Mouse (Mus musculus): Measurements from ENCODE around the gene Btbd1. TPM values are rescaled to one million over a fixed set of nuclear protein-coding genes. Genes with fewer than 3 reads are reported as not detected.

The Btbd1 gene
- polyA plus RNA-seq, 1 experiment from 2014 or later = 16.6 TPM

DNA sequence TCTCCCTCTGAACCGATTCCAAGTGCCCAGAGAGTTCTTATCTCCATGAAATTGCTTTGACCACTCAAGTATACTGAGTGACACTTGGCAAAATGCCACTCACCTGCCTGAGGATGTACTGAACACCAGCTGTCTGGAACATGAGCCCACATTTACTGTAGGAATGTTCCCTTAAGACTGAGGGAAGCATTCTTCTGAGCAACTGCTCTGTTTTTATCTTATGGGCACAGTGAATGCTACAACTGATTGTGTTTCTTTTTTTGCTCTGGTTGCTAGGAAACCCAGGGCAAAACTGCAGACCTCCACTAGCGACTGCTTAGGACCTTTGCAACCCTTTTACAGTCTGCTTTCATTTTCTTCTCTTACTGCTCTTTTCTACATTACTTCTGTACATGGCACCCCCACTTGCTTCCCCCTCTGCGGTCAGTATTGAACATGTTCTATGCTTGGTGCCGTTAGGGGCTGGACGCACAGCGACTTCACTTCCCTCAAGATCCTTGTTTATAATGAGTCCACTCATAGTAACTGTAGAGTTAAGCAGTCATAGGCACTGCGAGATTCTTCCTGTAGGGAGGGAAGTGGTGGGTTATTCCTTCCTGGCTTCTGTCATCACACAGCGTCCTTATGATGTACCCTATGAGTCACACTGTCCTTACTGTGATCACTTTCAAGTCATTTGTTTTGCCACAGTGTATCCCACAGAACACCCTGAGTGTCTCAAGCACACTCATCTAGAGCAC is 25.5 kb upstream of the Btbd1 start:
- ATAC-seq (peak; percentile 71), DNase-seq (no peak)
- Histone ChIP-seq H3K9me3 (ENCODE audit: low read length) (no peaks in the 10 kb centered on the region), H3K27ac (ENCODE audit: low read depth) (peak overlapping the region; percentile 41), H3K4me2 (ENCODE audit: low read depth, low read length) (peak overlapping the region; percentile 47), H3K4me1 (ENCODE audit: insufficient read depth) (peaks cover 16% of the 10 kb centered on the region), H3K36me3 (replicated peaks; ENCODE audit: insufficient read depth, low read length) (no peaks in the 10 kb centered on the region), H3K4me3 (ENCODE audit: low read depth, low read length) (0 out of 2 replicates have a peak overlapping the region, but pooled peaks have one; percentile 2), H3K9ac (replicated peaks) (no peak overlapping the region), H3K27me3 (ENCODE audit: insufficient read depth, low read length) (peaks cover 33% of the 10 kb centered on the region)
- WGBS (ENCODE audit: insufficient replicate concordance) = 30% methylated on average over 8 of the region's 8 CpGs
- 0 out of 2 replicates have a peak, but pooled peaks have one; percentile 4 for TF ChIP-seq EP300 (IDR thresholded peaks at IDR 0.05; ENCODE audit: low read depth)
- no peak for TF ChIP-seq CTCF (IDR thresholded peaks at IDR 0.05; ENCODE audit: low read depth)

DNA sequence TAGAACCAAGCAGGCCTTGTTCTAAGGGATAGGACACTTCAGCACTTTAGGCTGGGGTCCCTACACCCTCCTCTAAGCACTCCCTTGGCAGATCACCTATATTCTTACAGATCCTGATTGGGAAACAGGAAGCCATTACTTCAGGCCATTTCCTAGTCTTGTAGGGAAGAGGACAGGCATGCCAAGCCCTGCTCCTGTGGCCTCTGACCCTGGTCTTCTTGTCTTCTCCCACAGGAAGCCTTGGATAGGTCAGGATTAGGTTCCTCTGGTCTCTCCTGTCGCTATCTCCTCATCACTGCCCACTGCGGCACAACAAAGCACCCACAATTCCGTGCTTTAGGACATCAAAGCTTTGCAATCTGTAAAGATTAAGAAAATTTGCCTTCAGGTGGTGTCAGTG is 22.5 kb upstream of the Btbd1 start:
- 52% methylated on average over 3 of the region's 3 CpGs for WGBS (ENCODE audit: insufficient replicate concordance)
- Histone ChIP-seq H3K27ac (ENCODE audit: low read depth) (no peak overlapping the region), H3K4me1 (ENCODE audit: insufficient read depth) (peaks cover 16% of the 10 kb centered on the region), H3K4me3 (ENCODE audit: low read depth, low read length) (no peak overlapping the region), H3K9ac (replicated peaks) (no peak overlapping the region), H3K9me3 (ENCODE audit: low read length) (no peaks in the 10 kb centered on the region), H3K4me2 (ENCODE audit: low read depth, low read length) (no peak overlapping the region), H3K36me3 (replicated peaks; ENCODE audit: insufficient read depth, low read length) (no peaks in the 10 kb centered on the region), H3K27me3 (ENCODE audit: insufficient read depth, low read length) (peaks cover 20% of the 10 kb centered on the region; the same call in 1 of the 2 replicates)
- DNase-seq = no peak
- ATAC-seq = no peak
- TF ChIP-seq CTCF (IDR thresholded peaks at IDR 0.05; ENCODE audit: low read depth) = no peak
- TF ChIP-seq EP300 (IDR thresholded peaks at IDR 0.05; ENCODE audit: low read depth) = no peak

DNA sequence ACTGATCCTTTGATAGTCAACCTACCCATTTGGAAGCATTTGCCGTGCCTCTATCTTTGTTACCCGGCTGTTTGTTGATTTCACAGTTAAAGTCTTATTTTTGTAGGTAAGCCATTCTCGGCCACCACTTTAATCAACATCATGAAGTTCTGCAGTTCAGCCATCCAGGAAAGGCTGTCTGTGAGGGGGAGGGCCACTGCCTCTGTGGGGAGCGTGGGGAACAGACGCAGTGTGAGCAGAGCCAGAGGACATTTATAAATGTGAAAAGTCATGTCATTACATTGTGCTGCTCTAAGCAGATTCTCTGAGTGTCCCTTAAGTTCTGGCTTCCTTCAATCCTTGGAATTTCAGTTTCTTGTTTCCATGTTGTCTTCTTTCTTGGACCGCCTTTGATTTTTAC is 20.9 kb upstream of the Btbd1 start:
- Histone ChIP-seq H3K4me2 (ENCODE audit: low read depth, low read length) (no peak overlapping the region), H3K27ac (ENCODE audit: low read depth) (peak overlapping the region; percentile 50), H3K9me3 (ENCODE audit: low read length) (no peaks in the 10 kb centered on the region), H3K27me3 (ENCODE audit: insufficient read depth, low read length) (peaks cover 14% of the 10 kb centered on the region), H3K9ac (replicated peaks) (no peak overlapping the region), H3K4me1 (ENCODE audit: insufficient read depth) (peaks cover 16% of the 10 kb centered on the region; the same call in 1 of the 2 replicates), H3K36me3 (replicated peaks; ENCODE audit: insufficient read depth, low read length) (no peaks in the 10 kb centered on the region), H3K4me3 (ENCODE audit: low read depth, low read length) (no peak overlapping the region)
- TF ChIP-seq EP300 (IDR thresholded peaks at IDR 0.05; ENCODE audit: low read depth) = no peak
- TF ChIP-seq CTCF (IDR thresholded peaks at IDR 0.05; ENCODE audit: low read depth) = no peak
- WGBS (ENCODE audit: insufficient replicate concordance) = 68% methylated on average over 6 of the region's 6 CpGs
- DNase-seq (no peak), ATAC-seq (no peak)

DNA sequence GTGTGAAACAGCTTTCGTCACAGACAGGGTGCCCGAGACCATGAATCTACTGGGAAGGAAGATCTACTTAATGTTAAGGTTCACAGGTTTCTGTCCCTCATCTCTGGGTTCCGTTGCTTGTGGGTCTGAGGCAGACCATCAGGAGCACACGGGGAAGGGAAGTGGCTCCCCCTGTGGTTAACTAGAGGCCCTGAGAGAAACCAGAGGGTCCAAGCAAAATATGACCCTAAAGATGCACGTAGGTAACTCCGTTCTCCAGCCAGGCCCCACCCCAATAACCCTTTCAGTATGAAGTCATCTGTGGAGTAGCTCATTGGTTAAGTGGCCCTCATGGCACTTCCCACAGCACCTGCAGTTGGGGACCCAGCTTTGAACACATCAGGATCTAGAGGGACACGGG is 20.4 kb upstream of the Btbd1 start:
- ATAC-seq = peak; percentile 50
- no peak overlapping the region for H3K9ac ChIP-seq (replicated peaks)
- H3K27ac ChIP-seq (ENCODE audit: low read depth) = peak overlapping the region; percentile 50
- no peak for DNase-seq
- no peak; the same call in 1 of the 2 replicates for TF ChIP-seq EP300 (IDR thresholded peaks at IDR 0.05; ENCODE audit: low read depth)
- peak; percentile 31 for TF ChIP-seq CTCF (IDR thresholded peaks at IDR 0.05; ENCODE audit: low read depth)
- H3K27me3 ChIP-seq (ENCODE audit: insufficient read depth, low read length) = peaks cover 16% of the 10 kb centered on the region
- WGBS (ENCODE audit: insufficient replicate concordance) = 50% methylated on average over 7 of the region's 7 CpGs
- peaks cover 16% of the 10 kb centered on the region; the same call in 1 of the 2 replicates for H3K4me1 ChIP-seq (ENCODE audit: insufficient read depth)
- H3K4me2 ChIP-seq (ENCODE audit: low read depth, low read length) = no peak overlapping the region; the same call in 1 of the 2 replicates
- no peaks in the 10 kb centered on the region for H3K36me3 ChIP-seq (replicated peaks; ENCODE audit: insufficient read depth, low read length)
- H3K4me3 ChIP-seq (ENCODE audit: low read depth, low read length) = no peak overlapping the region
- no peaks in the 10 kb centered on the region for H3K9me3 ChIP-seq (ENCODE audit: low read length)

DNA sequence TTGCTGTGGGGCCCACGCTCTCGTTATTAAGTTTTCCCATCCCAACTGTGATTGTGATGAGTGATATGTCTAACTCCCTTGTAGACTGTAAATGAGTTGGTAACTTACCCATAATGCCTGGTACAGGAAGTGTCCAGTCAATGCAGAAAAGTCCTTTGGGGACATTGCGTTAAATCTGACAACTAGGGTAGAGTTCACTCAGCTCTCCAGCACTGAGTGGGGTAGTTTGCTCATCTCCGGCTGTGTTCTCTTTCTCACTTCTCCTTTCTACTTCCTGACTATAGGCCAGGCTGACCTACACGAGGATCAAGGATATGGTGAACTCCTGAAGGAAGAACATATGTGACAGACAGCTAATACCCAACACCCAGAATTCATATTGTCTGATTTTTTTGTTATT is 20.0 kb upstream of the Btbd1 start:
- DNase-seq = no peak
- H3K4me2 ChIP-seq (ENCODE audit: low read depth, low read length) = no peak overlapping the region
- peaks cover 12% of the 10 kb centered on the region; the same call in 1 of the 2 replicates for H3K4me1 ChIP-seq (ENCODE audit: insufficient read depth)
- no peak overlapping the region for H3K4me3 ChIP-seq (ENCODE audit: low read depth, low read length)
- peak; percentile 82 for ATAC-seq
- 40% methylated on average over 5 of the region's 5 CpGs for WGBS (ENCODE audit: insufficient replicate concordance)
- H3K27ac ChIP-seq (ENCODE audit: low read depth) = peak overlapping the region; percentile 50
- no peaks in the 10 kb centered on the region for H3K36me3 ChIP-seq (replicated peaks; ENCODE audit: insufficient read depth, low read length)
- no peaks in the 10 kb centered on the region for H3K9me3 ChIP-seq (ENCODE audit: low read length)
- no peak overlapping the region for H3K9ac ChIP-seq (replicated peaks)
- H3K27me3 ChIP-seq (ENCODE audit: insufficient read depth, low read length) = peaks cover 19% of the 10 kb centered on the region
- TF ChIP-seq EP300 (IDR thresholded peaks at IDR 0.05; ENCODE audit: low read depth) (peak; percentile 23; the same call in 1 of the 2 replicates), CTCF (IDR thresholded peaks at IDR 0.05; ENCODE audit: low read depth) (no peak)

DNA sequence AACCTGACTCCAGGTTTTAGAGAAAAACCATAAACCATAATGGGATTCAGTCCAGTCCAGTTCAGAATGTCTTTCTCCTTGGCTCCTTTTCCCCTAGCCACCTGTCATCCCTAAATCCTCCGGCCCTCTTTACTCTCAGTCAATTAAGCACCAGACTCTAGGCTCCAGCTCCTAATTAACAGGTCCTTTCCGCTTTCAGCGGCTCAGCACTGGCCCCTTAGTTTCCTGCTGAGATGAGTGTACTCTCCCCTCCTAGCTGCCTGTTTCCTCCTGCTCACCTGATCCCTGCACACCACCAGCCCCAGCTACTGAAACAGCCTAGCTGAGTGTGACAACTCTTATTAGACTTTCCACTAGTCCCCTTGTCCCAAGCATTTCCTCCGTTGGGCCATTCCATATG is 18.5 kb upstream of the Btbd1 start:
- H3K4me2 ChIP-seq (ENCODE audit: low read depth, low read length) = no peak overlapping the region
- no peak overlapping the region for H3K27ac ChIP-seq (ENCODE audit: low read depth)
- peaks cover 12% of the 10 kb centered on the region; the same call in 1 of the 2 replicates for H3K4me1 ChIP-seq (ENCODE audit: insufficient read depth)
- DNase-seq (no peak), ATAC-seq (no peak)
- no peaks in the 10 kb centered on the region for H3K36me3 ChIP-seq (replicated peaks; ENCODE audit: insufficient read depth, low read length)
- no peak overlapping the region for H3K9ac ChIP-seq (replicated peaks)
- no peaks in the 10 kb centered on the region for H3K9me3 ChIP-seq (ENCODE audit: low read length)
- H3K27me3 ChIP-seq (ENCODE audit: insufficient read depth, low read length) = peaks cover 19% of the 10 kb centered on the region
- TF ChIP-seq EP300 (IDR thresholded peaks at IDR 0.05; ENCODE audit: low read depth) (no peak), CTCF (IDR thresholded peaks at IDR 0.05; ENCODE audit: low read depth) (no peak)
- no peak overlapping the region for H3K4me3 ChIP-seq (ENCODE audit: low read depth, low read length)
- WGBS (ENCODE audit: insufficient replicate concordance) = 60% methylated on average over 4 of the region's 4 CpGs
